Mouse (Mus musculus) brain, embryonic 14.5 days (tissue): ENCODE data around the gene Synrg.

Experiments
- CTCF ChIP-seq: fragments of 200-500 bp; IDR thresholded peaks from 2 replicates; pipeline ENCODE4 v1.5.1; 2012; ENCODE audit warnings: inconsistent platforms, mild to moderate bottlenecking, moderate library complexity, borderline replicate concordance; ENCODE audit not compliant: insufficient read depth, insufficient read length; ENCODE audit errors: extremely low read depth
- POLR2A ChIP-seq: fragments of 200-500 bp; IDR thresholded peaks from 2 replicates; pipeline ENCODE4 v1.6.1; 2012; ENCODE audit warnings: mild to moderate bottlenecking, inconsistent platforms, borderline replicate concordance; ENCODE audit not compliant: poor library complexity, insufficient read depth, insufficient read length, severe bottlenecking; ENCODE audit errors: extremely low read depth

DNA sequence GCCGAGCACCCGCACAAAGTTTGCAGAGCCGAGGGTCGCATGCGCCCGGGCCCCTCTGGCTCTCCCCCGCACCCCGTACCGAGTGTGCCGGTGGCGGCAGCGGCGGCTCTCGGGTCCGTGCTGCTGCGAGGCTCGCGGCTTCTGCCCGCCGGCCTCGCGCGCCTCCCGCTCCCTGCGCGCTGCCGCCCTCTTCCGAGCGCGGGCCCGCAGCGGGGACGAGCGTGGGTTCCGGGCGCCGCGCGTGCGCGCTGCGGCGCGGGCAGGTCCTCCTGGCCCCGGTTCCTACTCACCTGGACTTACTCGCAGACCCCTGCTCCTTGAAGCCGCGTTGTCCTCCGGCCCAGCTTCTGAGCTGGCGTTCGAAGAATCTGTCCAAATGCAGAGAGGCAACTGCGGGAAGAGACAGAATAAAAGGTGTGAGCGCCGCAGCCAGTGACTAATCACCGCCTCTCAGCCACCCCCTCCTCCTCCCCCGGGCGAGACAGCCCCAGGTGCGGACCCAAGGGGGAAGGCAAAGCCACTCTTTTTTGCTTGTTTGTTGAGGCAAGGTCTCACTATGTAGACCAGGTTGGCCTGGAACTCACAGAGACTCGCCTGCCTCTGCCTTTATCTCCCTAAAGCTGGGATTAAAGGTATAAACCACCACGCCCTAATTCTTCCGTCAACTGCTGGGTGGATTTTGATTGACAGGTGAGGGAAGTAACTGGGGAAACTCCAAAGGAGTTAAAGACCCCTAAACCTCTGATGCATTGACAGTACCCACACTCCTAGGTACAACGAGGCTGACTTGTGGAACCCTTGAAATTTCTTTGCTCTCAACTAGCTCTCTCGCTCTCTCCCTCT is 104.2 kb downstream of the Synrg start:
- TF ChIP-seq POLR2A, result peak; percentile 73
- no peak for TF ChIP-seq CTCF
